Mouse (Mus musculus) bone marrow macrophage, adult 2 months (primary cell): ENCODE results near the gene Gadd45b.

Experiments used
- CTCF ChIP-seq: IDR thresholded peaks from 2 replicates; pipeline ENCODE4 v1.5.1; 2012; ENCODE audit warnings: low read depth, mild to moderate bottlenecking, low read length, moderate library complexity
- POLR2A ChIP-seq: IDR thresholded peaks from 2 replicates; pipeline ENCODE4 v1.6.1; 2012; ENCODE audit warnings: mild to moderate bottlenecking, low read depth, low read length, borderline replicate concordance

DNA sequence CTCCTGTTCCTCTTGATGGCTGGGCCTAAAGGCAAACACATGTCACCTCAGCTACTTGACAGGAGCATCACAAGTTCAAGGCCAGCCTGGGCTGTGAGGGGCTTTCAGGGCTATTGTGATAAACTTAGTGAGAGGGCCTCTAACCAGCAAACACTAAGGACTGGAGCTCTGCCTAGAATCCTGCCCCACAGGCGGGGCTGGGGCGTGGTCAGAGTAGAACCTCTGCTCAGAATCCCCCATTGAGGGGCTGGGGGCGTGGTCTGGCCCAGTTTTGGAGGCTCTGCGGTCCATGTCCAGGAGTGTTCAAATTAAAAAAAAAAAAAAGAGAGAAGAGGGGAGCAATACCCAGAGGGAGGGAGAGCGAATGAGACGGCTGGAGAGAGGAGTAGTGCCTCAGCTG is 34.2 kb upstream of the Gadd45b start:
- TF ChIP-seq CTCF = no peak
- no peak for TF ChIP-seq POLR2A
